Mouse (Mus musculus) urinary bladder, adult 2 months (tissue): ENCODE measurements at regions not wholly inside any gene's neighbourhood (a gene's known extent, or its start where the extent isn't known, plus 50 kb on each side); places are given as distances from the start of the nearest gene placed in this dataset.

Experiments used
- DNase-seq: peaks from one replicate; pipeline ENCODE4 v3.0.0; 2022; ENCODE audit warnings: low spot score

DNA sequence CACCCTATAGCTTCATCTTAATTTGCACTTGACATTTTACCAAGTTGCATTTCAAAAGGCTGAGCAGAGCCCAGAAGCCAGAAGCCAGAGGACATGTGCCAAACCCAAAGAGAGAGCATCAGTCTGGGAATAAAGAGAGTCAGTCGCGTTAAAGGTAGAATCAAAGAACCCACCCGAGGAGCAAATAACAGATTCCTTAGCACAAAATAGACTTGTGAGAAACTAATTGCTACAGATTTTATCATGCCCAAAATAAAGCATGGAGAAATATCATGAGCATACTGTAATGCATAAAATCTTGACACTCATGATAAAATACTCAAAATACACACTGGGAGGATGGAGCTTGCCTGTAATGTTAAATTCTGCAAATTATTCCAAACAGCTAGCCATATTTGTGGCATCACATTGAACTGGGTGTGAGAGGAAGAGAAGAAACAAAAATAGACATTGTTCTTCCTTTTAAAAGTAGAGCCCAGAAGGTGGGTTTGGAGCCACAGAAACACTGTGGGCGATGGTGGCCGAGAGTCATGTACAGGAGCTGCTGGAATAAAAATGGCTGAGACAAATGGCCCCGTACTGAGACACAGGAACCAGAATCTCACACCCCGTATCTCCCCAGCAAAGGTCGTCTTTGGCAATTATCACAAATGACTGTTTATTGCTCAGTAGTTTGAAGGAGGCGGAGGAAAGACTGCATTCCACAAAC is 317.2 kb downstream of the Klf6 start:
- no peak for DNase-seq

DNA sequence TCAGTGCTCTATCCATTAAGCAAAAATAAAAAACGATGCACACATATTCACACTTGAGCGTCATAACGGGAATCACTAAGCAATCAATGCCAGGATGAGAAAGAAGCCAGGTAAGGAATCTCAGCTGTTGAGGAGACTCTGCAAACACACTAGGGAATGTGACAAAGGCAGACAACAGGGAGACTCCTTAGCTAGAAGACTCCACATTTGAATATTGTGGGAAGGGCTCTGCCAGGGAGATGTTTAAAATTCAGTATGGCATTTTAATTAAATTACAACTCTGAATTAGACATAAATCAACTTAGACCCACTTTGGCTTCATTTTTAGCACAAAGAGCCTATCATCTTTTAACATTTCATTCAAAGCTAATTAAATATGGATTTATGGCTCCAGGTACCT is 327.9 kb downstream of the Klf6 start:
- no peak for DNase-seq

DNA sequence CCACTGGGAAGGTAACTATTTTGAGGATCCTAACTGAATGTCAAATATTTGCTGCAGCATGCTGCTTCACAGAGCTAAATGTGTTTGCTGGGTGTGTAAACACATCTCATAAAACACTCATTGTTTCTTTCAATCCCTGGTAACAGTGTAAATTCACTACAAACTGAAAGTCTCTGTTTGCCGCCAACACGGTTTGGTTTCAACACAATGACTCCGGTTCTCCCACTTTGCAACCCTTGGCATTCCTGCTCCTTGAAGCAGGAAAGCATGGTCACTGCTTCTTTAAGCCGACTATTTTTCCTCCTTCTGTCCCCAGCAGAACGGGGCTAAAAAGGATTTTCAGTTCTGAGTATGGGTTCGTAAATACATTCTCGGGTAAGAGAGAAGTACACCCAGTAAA is 328.3 kb downstream of the Klf6 start:
- DNase-seq: no peak

DNA sequence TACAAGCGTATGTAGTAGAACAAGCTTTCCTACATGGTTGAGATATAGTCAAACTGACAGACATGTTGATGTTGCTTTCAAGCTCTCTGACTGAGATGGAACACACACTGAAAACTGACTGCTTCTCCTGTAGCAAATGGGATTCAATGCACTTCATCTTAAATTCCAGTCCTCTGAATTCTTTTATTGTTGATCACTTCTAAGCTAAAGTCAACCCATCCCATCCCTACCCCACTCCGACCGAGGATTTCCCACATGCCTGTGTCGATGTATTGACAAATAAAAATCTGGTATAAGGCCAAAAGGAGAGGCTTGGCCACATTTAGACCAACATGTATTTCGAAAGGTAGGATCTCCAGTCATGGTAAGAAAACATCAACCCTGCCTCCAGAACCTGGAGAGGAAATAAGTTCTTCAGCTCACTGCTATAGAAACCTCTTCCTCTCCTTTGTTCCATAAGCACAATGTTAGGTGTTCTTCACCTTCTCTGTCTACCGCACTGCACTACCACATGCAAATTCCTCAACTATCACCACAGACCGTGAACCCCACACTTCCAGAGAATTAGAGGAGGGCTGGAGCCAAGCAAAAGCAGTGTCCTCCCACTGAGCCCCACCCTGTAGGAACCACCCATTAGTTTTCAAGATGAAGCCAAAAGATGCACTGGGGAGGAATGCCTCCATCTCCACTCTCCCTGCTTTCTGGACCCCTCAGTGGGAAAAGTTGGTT is 330.1 kb downstream of the Klf6 start:
- no peak for DNase-seq

DNA sequence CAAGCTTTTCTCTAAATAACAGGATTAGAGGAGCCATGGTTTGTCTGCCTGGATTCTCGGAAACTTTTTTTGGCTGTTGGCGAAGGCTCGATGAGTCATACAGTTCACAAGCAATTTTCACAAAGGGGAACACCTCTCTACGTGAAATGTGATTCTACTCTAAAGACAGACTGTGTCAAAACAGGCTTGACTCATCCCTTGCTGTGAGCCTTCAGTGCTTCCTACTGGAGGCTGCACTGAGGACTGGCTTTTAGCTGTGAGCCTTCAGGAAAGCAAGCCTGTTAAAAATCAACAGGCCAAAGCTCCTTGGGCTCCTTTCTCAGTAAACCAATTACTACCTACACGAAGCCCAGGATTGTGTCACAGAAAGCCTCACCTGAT is 330.6 kb downstream of the Klf6 start:
- DNase-seq: no peak

DNA sequence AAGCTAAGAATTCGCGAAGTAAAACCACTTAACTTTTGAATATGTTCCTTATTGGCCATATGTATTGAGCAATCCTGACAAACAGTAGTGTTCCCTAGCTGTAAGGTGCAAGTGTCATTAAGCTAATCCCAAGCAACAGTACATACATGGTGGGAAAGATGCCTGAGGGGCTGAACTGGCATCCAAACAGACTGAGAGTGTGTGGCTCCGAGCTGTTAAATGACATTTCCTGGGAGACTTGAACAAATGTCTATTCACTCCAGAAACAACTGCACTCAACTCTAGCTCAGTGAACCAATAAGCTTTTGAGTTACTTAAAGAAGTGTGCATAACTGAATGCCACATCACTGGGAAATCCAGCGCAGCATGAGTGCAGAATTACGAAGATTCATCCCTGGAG is 335.4 kb downstream of the Klf6 start:
- DNase-seq: no peak

DNA sequence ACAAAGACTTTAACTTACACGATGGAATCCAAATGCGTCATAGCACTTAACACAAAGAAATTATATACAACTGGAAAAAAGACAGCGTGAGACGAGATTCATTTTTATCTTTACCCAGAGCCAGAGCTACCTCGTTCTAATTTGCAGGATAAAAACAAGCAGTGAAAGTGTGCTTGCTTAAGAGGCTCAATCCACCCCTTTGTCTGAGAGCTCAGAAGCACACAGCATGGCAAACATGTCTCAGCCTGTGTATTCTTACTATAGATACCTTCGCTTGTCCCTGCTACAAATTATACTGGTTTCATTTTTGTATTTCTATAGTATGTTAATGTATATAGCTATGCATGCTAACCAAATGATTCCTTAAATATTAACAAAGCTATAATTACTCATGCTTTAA is 337.8 kb downstream of the Klf6 start:
- no peak for DNase-seq

DNA sequence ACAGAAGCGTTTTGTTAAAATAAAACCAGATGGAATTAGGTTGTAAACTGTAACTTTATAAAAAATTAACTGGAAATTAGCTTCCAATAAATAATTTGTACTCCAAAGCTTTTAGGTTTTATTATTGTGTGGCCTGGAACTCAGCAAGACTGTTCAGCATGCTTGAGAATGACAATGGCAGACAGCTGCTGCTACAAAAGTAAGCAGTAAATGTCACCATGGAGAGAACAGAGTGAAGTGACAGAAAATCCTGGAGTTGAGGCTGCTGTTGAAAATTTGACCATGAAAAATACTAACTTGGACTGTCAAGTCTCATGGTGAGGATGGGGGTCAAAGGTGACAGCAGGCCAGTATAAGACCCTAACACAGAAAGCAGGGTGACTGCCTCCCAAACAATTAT is 340.2 kb downstream of the Klf6 start:
- no peak for DNase-seq

DNA sequence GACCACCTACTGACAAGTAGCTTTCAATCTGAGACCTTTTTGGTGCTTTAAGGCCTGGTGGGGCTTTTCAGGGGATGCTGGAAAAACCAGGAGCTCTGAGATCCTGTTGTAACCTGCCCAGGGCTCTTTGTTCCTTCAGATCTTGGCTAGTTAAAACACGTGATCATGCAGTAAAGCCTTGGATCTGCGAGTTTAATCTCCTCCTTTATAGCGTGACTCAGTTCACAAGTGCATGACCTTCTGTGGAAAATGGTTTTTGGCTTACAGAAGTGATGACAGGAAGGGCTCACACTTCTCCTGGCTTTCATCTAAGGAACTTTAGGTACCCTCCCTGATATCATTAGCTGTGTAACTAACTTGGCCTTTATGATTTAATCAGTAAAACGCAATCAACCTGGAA is 343.1 kb upstream of the Pitrm1 start:
- no peak for DNase-seq

DNA sequence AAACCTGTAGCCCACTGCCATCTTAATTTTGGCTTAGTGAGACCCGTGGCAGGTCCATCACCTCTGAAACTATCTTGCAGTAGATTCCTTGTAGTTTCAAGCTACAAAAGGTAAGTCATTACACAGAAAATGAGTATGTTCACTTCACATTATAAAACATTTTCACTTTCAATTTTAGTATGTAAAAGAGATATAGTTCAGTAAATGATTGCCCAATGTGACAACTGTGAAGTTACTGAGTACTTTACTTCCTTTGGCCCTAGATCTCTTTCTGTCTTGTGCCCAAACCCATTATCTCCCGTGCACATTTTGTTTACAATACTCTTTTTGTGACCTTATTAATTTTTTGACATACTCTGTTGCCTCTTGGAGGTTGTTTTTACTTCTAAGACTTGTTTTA is 335.4 kb upstream of the Pitrm1 start:
- no peak for DNase-seq

DNA sequence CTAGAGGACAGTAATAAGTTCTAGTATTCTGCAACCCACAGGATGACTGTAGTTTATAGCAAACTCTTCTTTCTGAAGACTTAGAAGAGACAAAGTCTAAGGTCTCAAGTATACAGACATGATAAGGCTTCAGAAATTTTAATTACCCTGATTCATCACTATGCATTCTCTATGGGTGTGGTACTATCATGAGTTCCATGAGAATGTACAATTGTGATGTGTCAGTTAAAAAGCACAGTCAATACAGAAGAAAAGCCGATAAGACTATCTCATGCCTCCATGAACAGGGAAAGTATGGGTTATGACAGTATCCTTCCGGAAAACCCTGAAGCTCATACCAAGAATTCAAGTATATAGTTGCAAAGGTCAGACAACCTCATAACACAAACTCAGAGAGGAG is 333.8 kb upstream of the Pitrm1 start:
- DNase-seq: no peak

DNA sequence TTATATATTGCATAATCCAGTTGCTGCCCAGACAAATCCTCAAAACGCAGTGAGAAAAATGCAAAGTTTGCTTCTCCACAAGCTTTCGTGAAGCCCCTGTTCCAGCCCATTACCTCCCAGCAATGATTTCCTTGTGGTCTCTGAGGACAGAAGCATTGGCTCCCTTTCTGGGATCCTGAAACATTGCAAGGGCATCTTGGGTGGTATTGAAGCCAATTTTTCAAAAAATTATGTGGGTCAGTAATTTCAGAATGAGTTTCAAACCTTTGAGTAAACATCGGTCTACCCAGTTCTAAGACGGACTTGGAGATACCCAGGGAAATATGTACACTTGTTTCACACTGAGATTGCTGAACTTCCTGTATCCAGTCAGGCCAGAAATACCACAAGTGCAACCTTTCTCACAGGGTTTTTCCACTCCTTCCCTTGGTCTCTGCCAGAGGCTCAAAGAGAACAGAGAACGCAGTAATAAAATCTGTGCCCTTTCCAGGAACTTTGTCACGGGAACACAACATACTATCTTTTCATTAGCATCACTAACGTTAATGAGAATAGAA is 321.8 kb upstream of the Pitrm1 start:
- DNase-seq: no peak

DNA sequence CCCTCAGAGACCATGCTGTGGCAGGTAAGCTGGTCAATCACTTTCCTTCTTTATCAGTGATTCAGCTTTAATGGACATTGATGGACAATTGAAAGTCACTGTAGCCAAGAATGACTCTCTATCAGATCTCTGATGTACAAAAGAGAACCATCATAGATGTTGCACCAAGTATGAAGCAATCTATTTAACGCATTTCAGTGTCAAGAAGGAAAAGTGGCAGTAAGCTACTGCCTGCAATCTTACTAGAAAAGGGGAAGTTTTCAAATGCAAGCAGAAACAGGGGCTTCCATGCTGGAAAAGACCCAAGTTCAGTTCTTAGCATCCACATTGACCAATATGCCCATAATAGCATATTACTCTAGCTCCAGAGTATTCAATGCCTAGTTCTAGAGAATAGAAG is 319.7 kb upstream of the Pitrm1 start:
- DNase-seq: no peak

DNA sequence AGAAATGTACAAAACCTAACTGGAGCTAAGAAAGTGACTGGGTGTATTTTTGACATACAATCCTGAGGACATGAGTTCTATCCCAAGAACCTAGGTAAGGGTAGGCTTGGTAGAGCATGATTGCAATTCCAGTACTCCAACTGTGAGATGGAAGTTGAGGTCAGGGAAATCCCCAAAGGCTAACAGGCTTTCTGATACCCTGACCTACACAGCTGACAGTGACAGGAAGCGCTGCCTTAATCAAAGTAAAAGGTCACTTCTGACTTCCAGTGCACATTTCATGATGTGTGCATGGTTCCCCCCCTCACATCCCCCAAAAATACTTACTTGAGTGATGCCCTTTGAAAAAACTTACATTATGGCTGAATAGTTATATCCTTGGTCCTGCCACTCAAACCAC is 312.6 kb upstream of the Pitrm1 start:
- no peak for DNase-seq

DNA sequence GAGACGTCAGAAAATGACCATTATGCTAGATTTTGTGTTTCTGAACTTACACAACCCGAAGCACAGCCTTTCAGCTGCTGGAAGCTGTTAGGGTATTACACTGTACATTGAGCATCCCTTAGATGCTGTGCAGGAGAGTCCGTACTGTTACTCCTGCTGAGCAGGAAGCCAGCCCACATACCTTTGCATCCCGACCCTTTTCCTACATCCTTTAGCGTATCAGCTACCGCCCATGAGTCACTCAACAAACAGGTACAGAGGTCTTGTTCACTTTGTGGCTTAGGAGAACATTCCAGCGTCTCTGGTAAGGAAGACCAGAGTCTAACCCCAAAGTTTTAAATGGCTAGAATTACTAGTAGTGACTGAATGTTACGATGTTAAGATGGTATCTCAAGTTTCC is 311.4 kb upstream of the Pitrm1 start:
- DNase-seq: no peak

DNA sequence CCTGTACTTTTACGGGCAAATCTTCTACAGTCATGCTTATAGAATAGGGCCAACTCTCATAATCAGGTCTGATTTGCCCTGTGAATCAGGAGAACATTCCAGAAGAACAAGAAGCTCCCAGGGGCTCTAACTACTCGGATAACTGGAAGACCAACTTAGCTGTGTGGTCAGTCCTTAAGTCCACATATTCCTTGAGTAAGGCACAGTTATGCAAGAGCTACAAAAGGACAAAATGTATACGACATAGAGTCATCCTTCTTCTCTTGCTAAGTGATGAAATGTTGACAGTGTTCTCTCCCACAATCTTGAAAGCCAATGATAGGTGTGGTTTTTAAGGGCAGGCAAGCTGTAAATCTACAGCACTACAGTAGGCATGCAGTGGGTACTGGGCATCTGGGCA is 310.7 kb upstream of the Pitrm1 start:
- no peak for DNase-seq

DNA sequence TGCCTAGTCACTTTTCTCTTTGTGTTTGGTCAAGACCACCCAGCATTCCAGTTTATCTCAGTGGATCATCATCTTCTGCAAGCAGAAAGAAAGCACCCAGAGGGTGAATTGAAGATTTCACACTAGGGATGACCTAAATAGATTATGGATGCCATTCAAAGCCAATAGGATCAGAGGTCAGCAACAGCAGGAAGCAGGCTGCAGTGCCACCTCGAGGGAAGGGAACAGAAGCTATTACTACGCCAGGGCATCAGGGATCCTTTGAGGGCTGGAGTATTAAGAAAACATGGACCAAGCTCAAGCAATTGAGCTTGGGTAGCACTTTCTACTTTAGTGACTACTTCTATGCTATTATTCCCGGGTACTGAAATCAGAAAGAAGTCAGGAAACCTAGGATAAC is 307.1 kb upstream of the Pitrm1 start:
- no peak for DNase-seq

DNA sequence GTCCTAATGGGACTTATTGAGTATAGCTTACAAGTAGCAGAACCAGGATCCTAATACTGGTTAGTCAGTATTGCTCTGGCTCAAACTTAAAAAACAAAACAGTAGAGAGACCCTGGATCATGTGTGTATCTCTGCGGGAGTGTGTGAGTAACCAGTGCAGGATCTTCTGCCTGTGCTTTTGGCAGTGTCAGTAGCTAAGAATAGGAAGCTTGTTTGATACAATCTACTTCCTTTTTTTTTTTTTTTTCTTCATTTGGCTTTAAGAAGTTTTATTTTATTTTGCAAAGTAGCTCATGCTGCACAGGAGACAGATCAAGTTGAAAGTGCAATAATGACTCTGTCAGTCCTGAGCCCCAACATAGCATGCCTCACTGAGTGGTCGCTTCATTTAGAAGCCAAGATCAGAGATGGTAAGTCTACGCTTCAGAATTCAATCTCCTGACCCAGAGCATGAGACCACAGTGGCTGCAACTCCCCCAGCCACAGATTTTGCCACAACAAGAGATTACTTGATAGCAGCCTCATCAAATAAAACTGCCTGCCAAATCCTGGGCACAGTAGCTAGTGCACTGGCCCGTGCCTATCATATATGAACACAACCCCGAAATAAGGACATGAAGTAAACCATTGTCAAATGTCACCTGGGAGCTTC is 306.4 kb upstream of the Pitrm1 start:
- no peak for DNase-seq

DNA sequence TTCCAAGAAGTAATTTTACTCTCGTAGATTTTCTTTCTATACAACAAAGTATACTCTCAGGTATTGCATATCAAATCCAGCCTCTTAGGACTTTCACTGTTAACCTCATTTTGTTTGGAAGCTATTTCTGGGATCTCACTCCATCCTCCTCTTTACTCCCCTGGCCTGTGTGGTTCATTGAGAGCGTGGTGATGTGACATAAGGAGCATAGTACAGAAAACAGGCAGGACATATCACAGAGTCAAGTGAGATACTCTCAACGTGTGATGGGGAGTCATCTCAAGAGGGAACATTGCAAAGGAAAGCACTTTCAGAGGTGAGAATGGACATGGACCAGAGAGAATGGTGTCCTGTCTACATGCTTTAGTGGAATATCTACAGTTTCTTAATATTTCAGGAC is 297.8 kb upstream of the Pitrm1 start:
- no peak for DNase-seq

DNA sequence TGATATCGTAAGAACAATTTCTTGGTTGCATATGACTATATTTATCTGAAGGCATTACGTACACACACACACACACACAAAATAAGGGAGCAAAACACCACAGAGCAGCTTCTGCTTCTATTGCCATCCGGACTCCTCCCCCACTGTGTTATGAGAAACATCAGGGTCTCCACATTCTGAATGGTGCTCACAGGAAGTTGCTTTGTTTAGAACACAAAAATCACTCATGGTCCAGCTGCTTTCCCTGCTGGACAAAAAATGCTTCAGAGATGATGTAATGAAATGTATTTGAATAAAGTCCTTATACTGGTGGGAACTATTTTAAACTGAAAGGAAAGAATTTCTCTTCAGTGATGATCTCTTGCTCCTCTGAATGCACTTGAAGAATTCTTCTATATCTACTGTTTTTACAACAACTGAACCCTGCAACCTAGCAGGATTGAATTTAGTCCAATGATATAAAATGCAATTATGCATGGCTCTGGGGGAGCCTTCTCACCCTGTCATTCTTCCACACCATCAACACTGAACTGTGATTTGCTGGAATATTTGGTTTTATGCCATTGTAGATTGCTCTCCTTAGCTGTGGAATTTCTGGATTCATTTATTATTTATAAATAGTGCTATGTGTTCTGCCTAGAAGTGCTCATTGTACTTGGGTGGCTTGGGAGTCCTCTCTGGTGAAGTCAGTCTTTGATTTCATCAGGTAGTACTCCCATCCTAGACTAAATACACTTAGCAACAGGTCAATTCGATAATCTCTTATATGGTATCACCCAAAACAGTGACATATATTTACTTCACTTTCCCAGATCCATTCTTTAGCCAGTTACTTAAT is 296.7 kb upstream of the Pitrm1 start:
- DNase-seq: no peak

DNA sequence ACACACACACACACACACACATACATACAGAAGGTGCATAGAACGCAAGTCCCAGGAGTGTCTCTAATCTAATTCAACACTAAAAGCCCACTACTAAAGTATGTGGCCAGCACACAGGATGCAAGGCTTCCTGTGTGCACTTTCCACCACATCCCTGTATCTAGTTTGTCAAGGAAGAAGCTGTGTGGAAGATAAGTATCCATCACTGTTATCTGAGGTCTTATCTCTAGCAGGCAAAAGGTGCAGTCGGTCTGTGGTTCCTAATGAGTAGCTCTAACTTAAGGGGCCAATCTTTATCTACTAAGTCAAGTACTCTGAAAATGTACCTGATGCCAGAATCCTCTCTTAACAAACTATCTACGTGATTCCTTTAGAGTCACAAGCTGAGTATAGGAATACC is 295.8 kb upstream of the Pitrm1 start:
- no peak for DNase-seq

DNA sequence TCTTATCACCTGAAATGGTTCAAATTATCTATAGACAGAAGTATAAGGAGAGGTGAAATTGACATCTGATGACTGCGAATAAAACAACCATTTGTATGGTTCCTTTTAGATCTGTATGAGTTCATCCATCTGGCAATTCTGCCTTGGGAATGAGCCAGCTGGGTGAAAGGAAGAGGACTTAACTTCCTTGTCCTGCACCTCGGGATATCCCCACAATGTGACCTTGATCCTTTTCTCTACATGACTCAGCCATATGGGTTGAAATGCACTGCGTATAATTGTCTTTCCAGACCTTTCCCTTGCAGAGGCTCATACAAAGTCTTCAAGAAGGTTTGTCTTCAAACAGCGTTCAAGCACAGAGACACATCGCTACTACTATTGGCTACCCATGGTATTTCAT is 292.6 kb upstream of the Pitrm1 start:
- DNase-seq: no peak
